Mouse (Mus musculus): ENCODE data around the gene Vmn1r54. TPM values are rescaled to one million over a fixed set of nuclear protein-coding genes. Genes with fewer than 3 reads are reported as not detected.
"Not testable (repeated sequence)": the region's sequence is repeated elsewhere in the genome, so short reads cannot be mapped to it uniquely, and the experiment has no call there.

Vmn1r54 gene
- polyA plus RNA-seq (2016; fragmentation: Nextera tagmentation; extraction: Ambion mirVana), result 0.08 TPM in 1 of 2 replicates, not detected in the other

DNA sequence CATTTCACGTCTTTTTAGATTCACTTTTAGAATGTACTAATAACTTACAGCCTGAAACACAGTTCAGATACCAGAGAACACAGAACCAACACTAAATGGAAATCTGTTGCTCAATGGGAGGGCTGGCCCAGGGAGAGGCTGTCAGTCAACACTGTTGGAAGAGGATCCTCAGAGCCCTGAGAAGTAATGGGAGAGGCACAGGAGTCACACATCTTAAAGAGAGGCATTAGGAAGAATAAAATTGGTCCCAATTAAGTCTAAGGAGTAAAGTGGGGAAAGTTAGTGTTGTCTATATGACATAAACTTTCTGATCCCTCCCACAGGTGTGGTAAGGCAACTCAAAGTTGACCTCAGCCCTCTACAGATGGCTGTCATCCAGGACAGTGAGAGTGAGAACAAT is at the start of gene Vmn1r54:
TSS of gene Vmn1r54 (plus strand) at position 301 of the 400 bp plus-strand sequence.
- Histone ChIP-seq H3K27me3 (no peaks in the 10 kb centered on the region), H3K4me2 (replicated peaks) (no peak within 1 kb of the TSS), H3K36me3 (no peaks in the 10 kb centered on the region), H3K4me1 (no peaks in the 10 kb centered on the region), H3K9me3 (replicated peaks) (no peaks in the 10 kb centered on the region), H3K27ac (no peak within 1 kb of the TSS), H3K4me3 (no peak within 1 kb of the TSS), H3K9ac (no peak within 1 kb of the TSS)
- no peak for ATAC-seq (ENCODE audit: low FRiP score)
- 74% methylated on average over 1 of the region's 1 CpGs for WGBS

DNA sequence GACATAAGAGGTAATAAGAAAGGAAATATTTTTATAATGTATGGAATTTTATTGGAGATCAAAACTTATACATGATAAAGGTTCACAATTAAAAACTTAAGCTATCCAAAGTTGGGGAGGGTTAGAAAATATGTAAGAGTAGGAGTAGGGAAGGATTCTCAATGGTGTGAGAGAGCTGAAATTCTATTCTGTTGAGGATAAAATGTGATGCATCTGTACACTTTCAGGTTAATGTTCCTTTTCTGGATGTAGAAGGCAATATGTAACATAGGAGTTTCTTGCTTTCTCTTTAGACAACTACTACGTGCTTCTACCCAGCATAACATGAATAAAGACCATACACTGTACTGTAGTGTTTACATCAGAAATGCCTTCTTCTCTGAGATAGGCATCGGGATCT is 43.6 kb upstream of the Vmn1r54 start, which contains the start of gene V1ra8:
TSS of gene V1ra8 (plus strand) at position 301 of the 400 bp plus-strand sequence.
- not testable (repeated sequence) for H3K4me2 ChIP-seq (replicated peaks); ATAC-seq (ENCODE audit: low FRiP score); H3K9me3 ChIP-seq (replicated peaks); H3K27ac ChIP-seq; H3K9ac ChIP-seq; H3K4me3 ChIP-seq; H3K4me1 ChIP-seq; H3K36me3 ChIP-seq; H3K27me3 ChIP-seq
- 91% methylated on average over 2 of the region's 2 CpGs for WGBS

DNA sequence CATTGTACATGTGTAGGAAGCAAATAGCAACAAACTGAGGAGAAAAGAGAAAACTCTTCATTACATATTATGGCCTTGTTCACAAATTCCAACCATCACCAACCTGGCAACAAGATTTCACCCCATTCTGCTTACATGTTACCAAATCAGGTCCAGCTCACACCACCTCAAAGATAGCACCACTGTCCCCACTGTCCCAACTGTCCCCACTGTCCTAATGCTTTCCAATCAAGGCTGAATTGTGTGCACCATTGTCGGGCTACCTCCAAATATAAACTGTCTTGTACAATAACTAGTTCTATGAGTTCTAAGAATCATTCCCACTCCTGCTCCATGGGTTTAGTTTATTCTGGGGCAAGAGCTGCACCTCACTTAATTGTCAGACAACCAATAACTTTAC is 21.8 kb upstream of the Vmn1r54 start, which contains the start of gene Vmn1r53:
TSS of gene Vmn1r53 (minus strand) at position 101 of the 400 bp plus-strand sequence.
- H3K27ac ChIP-seq, result no peak within 1 kb of the TSS
- no peak within 1 kb of the TSS for H3K4me2 ChIP-seq (replicated peaks)
- H3K9me3 ChIP-seq (replicated peaks), result 0 out of 2 replicates have a peak, but pooled peaks cover 11% of the 10 kb centered on the region
- no peak for ATAC-seq (ENCODE audit: low FRiP score)
- H3K36me3 ChIP-seq, result no peaks in the 10 kb centered on the region
- no peaks in the 10 kb centered on the region for H3K27me3 ChIP-seq
- WGBS, result 85% methylated on average over 1 of the region's 1 CpGs
- no peak within 1 kb of the TSS for H3K9ac ChIP-seq
- H3K4me1 ChIP-seq, result no peaks in the 10 kb centered on the region
- H3K4me3 ChIP-seq, result no peak within 1 kb of the TSS

DNA sequence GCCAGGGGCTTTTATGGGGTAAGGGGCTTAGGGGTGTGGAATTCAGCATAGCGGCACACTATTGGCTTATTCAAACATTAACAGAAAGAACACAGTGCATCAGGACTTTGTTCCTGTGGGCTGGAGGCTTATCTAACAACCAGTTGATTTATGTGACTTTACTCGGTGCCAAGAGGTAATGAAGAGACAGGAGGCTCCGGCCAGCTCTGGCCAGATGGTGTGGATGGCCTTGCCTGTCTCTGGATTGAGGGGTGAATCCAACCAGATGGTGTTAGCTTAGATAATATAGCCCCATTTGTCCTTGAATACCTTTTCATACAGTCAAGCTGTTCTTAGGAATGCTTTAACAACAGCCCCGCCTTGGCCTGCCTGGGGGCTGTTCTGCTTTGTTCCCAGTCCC is 14.0 kb upstream of the Vmn1r54 start:
- peaks cover 21% of the 10 kb centered on the region; the same call in 1 of the 2 replicates for H3K9me3 ChIP-seq (replicated peaks)
- not testable (repeated sequence) for H3K9ac ChIP-seq; ATAC-seq (ENCODE audit: low FRiP score); H3K27me3 ChIP-seq; H3K4me2 ChIP-seq (replicated peaks); H3K4me3 ChIP-seq; H3K36me3 ChIP-seq; H3K27ac ChIP-seq; H3K4me1 ChIP-seq
- WGBS, result 92% methylated on average over 4 of the region's 4 CpGs

DNA sequence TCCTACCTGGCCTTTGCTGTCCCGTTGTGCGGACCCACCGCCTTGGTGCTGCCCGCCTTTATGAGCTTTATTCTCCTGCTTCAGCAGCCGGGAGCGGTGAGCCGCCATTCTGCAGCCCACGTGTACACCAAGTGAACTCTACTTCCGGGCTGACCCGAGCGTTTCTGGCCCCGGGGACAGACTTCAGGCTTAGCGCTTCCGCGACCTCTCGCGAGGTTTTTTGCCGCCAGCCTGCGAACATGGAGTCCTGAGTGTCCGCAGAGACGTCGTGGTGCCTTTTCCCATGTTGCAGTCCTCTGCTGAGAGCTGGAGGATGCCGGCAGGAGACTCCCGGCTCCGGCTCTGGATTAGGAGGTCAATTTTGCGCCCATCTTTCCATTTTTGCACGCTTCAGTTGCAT is 13.4 kb upstream of the Vmn1r54 start:
- Histone ChIP-seq H3K27me3 (no peaks in the 10 kb centered on the region), H3K4me1 (no peaks in the 10 kb centered on the region), H3K27ac (no peak overlapping the region), H3K9ac (no peak overlapping the region), H3K36me3 (no peaks in the 10 kb centered on the region), H3K4me3 (no peak overlapping the region), H3K4me2 (replicated peaks) (no peak overlapping the region), H3K9me3 (replicated peaks) (peaks cover 21% of the 10 kb centered on the region; the same call in 1 of the 2 replicates)
- ATAC-seq (ENCODE audit: low FRiP score), result no peak
- 61% methylated on average over 27 of the region's 27 CpGs for WGBS

DNA sequence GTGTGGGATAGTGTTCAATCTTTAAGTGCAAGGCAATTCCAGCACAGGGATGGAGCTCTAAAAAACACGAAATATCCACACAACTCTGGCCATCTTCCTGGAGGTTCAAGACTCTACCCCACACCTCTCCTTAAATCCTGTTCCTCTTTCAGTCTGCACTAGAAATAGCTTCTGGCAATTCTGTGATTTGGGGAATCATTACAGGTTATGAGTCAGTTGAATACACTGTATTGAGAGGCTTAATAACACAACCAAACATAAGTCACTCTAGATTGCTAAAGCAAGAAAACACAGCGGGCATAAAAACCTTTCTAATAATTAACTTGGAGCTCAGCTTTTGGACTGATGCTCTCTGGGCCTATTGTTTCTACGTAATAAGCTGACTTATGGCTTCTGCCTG is 2.1 kb upstream of the Vmn1r54 start:
- H3K27ac ChIP-seq, result no peak overlapping the region
- no peaks in the 10 kb centered on the region for H3K36me3 ChIP-seq
- no peak overlapping the region for H3K4me3 ChIP-seq
- no peak overlapping the region for H3K4me2 ChIP-seq (replicated peaks)
- WGBS, result 85% methylated on average over 3 of the region's 3 CpGs
- H3K9ac ChIP-seq, result no peak overlapping the region
- H3K4me1 ChIP-seq, result no peaks in the 10 kb centered on the region
- H3K27me3 ChIP-seq, result no peaks in the 10 kb centered on the region
- 0 out of 2 replicates have a peak, but pooled peaks cover under 1% of the 10 kb centered on the region for H3K9me3 ChIP-seq (replicated peaks)
- ATAC-seq (ENCODE audit: low FRiP score), result no peak

DNA sequence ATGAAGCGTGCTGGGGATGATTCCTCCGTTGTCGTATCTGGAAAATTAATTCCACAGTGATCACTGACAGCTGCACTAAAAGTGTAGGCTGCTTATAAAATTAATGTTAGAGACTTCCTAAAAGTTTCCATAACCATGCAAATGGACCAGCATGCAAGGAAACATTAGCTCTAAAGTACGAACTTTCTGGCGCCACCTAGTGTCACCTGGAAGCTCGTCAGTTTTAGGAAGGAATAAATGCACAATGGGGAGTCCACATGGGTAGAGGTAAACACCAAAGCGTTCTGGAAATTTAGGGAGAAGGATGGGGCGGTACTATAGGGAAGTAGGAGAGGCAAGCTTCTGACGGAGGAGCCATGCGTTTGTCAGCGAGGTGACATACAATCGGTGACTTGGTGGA is 42.2 kb downstream of the Vmn1r54 start:
- Histone ChIP-seq H3K9ac (no peak overlapping the region), H3K4me1 (no peaks in the 10 kb centered on the region), H3K4me3 (no peak overlapping the region), H3K9me3 (replicated peaks) (peaks cover 7% of the 10 kb centered on the region), H3K4me2 (replicated peaks) (no peak overlapping the region), H3K27me3 (no peaks in the 10 kb centered on the region), H3K36me3 (no peaks in the 10 kb centered on the region), H3K27ac (no peak overlapping the region)
- no peak for ATAC-seq (ENCODE audit: low FRiP score)
- WGBS, result 59% methylated on average over 12 of the region's 12 CpGs

DNA sequence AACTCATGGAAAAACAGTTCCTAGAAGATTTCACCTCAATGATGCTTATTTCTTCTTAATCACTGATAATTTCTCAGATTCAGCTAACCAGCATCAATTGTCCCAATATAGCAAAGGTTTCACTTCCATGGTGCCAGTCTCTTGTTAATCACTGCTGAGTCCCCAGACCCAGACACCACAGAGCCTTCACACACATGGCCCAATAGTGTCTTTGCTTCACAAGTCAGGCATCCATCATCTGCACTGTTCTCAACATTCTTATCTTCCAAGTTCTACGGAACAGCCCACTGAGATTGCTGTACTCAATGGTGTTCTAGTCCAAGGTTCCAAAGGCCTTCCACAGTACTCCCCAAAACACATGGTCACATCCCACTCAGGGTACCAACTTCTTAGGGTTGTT is 54.8 kb downstream of the Vmn1r54 start, which contains the start of gene BC048671:
TSS of gene BC048671 (plus strand) at position 301 of the 400 bp plus-strand sequence.
- H3K4me3 ChIP-seq, result no peak within 1 kb of the TSS
- H3K4me2 ChIP-seq (replicated peaks), result no peak within 1 kb of the TSS
- no peaks in the 10 kb centered on the region for H3K4me1 ChIP-seq
- ATAC-seq (ENCODE audit: low FRiP score), result no peak
- H3K9me3 ChIP-seq (replicated peaks), result no peaks in the 10 kb centered on the region
- H3K36me3 ChIP-seq, result no peaks in the 10 kb centered on the region
- no peak within 1 kb of the TSS for H3K9ac ChIP-seq
- 97% methylated on average over 1 of the region's 1 CpGs for WGBS
- no peaks in the 10 kb centered on the region for H3K27me3 ChIP-seq
- H3K27ac ChIP-seq, result no peak within 1 kb of the TSS

DNA sequence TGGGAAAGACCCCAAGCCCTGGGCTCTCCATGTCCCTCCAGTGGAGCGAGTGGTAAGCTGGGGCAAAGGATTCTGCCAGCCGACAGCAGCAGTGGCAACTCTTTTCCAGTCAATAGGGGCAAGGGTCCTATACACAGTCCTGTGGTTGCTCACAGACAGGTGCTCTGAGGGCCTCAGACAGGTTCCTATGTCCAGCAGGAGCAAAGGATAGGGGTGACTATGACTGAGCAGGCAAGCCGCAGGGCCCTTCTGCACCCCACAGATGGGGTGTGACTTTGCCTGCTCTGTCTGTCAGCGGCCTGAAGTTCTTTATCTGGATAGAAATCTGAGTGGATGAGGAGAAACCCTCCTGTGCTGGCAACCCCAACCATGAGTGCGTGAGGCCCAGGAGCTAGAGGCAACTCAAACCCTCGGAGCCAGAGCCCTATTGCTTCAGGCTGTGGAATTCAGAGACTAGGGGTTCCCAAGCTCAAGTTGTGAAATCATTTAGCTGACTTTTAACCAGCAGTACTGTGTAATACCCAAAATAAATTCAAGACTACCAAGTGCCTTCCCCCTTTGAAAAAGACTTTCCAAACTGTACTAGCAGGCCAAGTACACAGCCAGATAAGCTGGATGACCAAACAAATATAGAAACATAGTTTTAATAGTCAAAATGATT is 60.3 kb downstream of the Vmn1r54 start:
- H3K9ac ChIP-seq, result no peak overlapping the region
- H3K9me3 ChIP-seq (replicated peaks), result peaks cover 11% of the 10 kb centered on the region
- H3K4me2 ChIP-seq (replicated peaks), result no peak overlapping the region
- H3K27ac ChIP-seq, result no peak overlapping the region
- no peak for ATAC-seq (ENCODE audit: low FRiP score)
- 83% methylated on average over 6 of the region's 6 CpGs for WGBS
- H3K27me3 ChIP-seq, result no peaks in the 10 kb centered on the region
- H3K36me3 ChIP-seq, result no peaks in the 10 kb centered on the region
- H3K4me3 ChIP-seq, result no peak overlapping the region
- no peaks in the 10 kb centered on the region for H3K4me1 ChIP-seq

DNA sequence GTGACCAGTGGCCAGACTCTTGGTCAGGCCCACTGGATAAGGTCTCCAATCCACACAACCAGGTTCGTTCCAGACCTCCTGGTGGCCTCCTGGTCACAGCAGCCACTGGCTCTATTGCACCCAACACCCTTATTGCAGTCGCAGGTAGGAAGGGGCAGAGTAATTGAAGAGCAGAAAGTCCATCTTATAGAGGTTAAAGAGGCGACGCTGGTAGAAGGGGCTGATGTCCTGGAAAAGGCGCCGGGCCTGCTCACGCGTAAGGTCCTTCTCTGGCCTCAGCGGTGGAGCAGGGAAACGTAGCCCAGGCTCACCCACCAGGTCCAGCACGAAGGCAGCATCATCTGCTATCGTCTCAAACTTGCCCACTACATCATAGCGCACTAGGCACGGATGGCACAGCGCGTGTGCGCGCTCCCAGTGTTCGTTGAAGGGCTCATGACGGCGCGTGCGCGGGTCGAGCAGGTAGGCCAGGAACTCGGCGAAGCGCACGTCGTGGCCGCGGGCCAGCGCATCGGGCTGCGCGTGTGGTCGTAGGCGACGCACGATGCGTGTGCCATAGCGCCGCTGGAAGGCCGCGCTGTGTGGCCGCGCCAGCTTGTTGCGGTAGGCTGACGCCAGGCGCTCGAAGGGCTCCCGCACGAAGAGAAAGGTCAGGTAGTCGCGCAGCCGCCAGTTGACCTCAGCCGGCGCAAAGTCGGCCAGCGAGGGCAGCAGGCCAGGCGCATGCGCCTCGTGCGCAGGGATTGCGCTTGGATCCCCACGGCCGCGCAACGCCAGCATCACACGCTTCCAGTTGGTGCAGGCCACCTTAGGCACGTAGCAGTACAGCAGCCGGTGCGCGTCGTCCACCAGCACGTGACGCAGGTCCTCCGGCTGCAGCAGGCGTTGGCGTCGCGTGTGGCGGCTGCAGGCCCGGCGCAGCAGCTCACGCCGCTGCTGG is 63.0 kb downstream of the Vmn1r54 start:
- Histone ChIP-seq H3K9me3 (replicated peaks) (peaks cover 11% of the 10 kb centered on the region), H3K4me3 (no peak overlapping the region), H3K4me2 (replicated peaks) (no peak overlapping the region), H3K36me3 (no peaks in the 10 kb centered on the region), H3K27ac (no peak overlapping the region), H3K9ac (no peak overlapping the region), H3K27me3 (no peaks in the 10 kb centered on the region), H3K4me1 (no peaks in the 10 kb centered on the region)
- 87% methylated on average over 87 of the region's 87 CpGs for WGBS
- ATAC-seq (ENCODE audit: low FRiP score), result no peak

DNA sequence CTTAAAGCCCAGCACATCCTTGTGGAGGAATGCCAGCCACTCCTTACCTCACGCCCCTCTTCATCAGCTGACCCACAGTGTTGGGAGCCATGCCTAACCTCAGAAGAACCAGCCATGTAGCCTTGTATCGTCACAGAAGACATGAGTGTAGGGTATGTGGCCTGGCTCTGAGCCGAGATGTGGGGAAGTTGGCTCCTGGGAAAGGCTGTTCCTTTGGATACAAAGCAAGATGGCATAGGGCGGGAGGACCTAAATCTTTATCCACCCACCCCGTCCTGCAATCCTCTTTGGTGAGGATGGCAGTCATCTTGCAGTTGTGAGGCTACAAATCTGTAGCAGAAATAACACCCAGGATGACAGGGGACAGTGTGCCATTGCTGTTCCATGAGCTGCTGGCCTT is 69.9 kb downstream of the Vmn1r54 start:
- no peaks in the 10 kb centered on the region for H3K9me3 ChIP-seq (replicated peaks)
- H3K4me3 ChIP-seq, result no peak overlapping the region
- H3K4me2 ChIP-seq (replicated peaks), result no peak overlapping the region
- no peaks in the 10 kb centered on the region for H3K4me1 ChIP-seq
- H3K9ac ChIP-seq, result no peak overlapping the region
- no peaks in the 10 kb centered on the region for H3K36me3 ChIP-seq
- WGBS, result 81% methylated on average over 5 of the region's 5 CpGs
- no peaks in the 10 kb centered on the region for H3K27me3 ChIP-seq
- no peak for ATAC-seq (ENCODE audit: low FRiP score)
- H3K27ac ChIP-seq, result no peak overlapping the region

DNA sequence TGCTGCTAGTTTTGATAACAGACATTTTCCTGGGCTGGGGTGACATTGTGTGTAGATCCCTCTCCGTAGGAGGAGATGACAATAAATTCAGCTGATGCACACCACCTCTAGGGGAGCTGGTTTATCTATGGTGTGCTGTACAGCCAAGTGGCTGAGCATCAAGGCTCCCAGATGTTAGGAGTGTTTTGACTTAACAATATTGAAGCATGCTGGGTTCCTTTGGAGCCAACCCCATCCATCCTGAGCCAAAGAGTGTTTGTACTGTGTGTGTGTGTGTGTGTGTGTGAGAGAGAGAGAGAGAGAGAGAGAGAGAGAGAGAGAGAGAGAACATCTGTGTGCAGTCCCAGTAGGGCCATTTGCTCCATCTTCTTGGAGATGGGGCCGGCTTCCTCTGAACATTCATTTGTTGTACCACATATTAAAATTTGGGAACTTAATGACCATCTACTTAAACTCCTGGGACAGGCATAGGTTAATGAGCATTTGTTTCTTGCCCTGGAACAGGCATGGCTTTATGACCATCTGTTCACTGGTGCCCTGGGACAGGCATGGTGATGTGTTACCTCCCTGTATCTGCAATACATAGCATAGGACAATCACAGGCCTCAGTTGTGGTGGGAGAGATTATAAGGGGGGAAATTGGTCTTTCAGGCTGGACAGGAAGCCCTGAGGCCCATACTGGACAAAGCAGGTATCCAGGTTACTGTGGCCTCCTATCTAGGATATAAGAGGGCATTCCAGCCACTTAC is 71.6 kb downstream of the Vmn1r54 start:
- Histone ChIP-seq H3K27ac (no peak overlapping the region), H3K4me3 (no peak overlapping the region), H3K4me2 (replicated peaks) (no peak overlapping the region), H3K4me1 (no peaks in the 10 kb centered on the region), H3K36me3 (no peaks in the 10 kb centered on the region), H3K27me3 (no peaks in the 10 kb centered on the region), H3K9me3 (replicated peaks) (no peaks in the 10 kb centered on the region), H3K9ac (no peak overlapping the region)
- ATAC-seq (ENCODE audit: low FRiP score), result no peak
- WGBS, result 79% methylated on average over 2 of the region's 2 CpGs
